Mouse (Mus musculus): Measurements from ENCODE around the gene Perp. TPM values are rescaled to one million over a fixed set of nuclear protein-coding genes. Genes with fewer than 3 reads are reported as not detected.

Perp gene
- polyA plus RNA-seq, 1 experiment from 2014 or later: 42.6 TPM

GRCm38 (mm10) chr10:18834389-18834788 is 10.4 kb upstream of the Perp start:
- Histone ChIP-seq H3K4me2 (ENCODE audit: low read depth, low read length) (no peak overlapping the region), H3K4me1 (ENCODE audit: control insufficient read depth, insufficient read depth, low read length) (no peaks in the 10 kb centered on the region), H3K36me3 (replicated peaks; ENCODE audit: control insufficient read depth, insufficient read depth, low read depth, low read length) (no peaks in the 10 kb centered on the region), H3K9ac (replicated peaks; ENCODE audit: low read length) (no peak overlapping the region), H3K9me3 (replicated peaks; ENCODE audit: control insufficient read depth, low read length) (no peaks in the 10 kb centered on the region), H3K27ac (replicated peaks; ENCODE audit: low read depth, low read length) (no peak overlapping the region), H3K4me3 (ENCODE audit: low read depth, low read length) (no peak overlapping the region), H3K27me3 (ENCODE audit: control insufficient read depth, insufficient read depth, low read length) (no peaks in the 10 kb centered on the region)
- ATAC-seq (replicated peaks; ENCODE audit: insufficient number of reproducible peaks, low FRiP score, low TSS enrichment, low read depth) (no peak), DNase-seq (ENCODE audit: low spot score) (no peak)
- 63% methylated on average over 2 of the region's 2 CpGs for WGBS

GRCm38 (mm10) chr10:18835684-18836479 is 8.9 kb upstream of the Perp start:
- no peak for ATAC-seq (replicated peaks; ENCODE audit: insufficient number of reproducible peaks, low FRiP score, low TSS enrichment, low read depth)

GRCm38 (mm10) chr10:18839530-18839929 is 5.3 kb upstream of the Perp start:
- Histone ChIP-seq H3K4me3 (ENCODE audit: low read depth, low read length) (no peak overlapping the region), H3K4me2 (ENCODE audit: low read depth, low read length) (no peak overlapping the region), H3K27me3 (ENCODE audit: control insufficient read depth, insufficient read depth, low read length) (peaks cover 5% of the 10 kb centered on the region), H3K4me1 (ENCODE audit: control insufficient read depth, insufficient read depth, low read length) (no peaks in the 10 kb centered on the region), H3K36me3 (replicated peaks; ENCODE audit: control insufficient read depth, insufficient read depth, low read depth, low read length) (no peaks in the 10 kb centered on the region), H3K9ac (replicated peaks; ENCODE audit: low read length) (no peak overlapping the region), H3K9me3 (replicated peaks; ENCODE audit: control insufficient read depth, low read length) (no peaks in the 10 kb centered on the region), H3K27ac (replicated peaks; ENCODE audit: low read depth, low read length) (no peak overlapping the region)
- WGBS: 78% methylated on average over 4 of the region's 4 CpGs
- DNase-seq (ENCODE audit: low spot score) (no peak), ATAC-seq (replicated peaks; ENCODE audit: insufficient number of reproducible peaks, low FRiP score, low TSS enrichment, low read depth) (no peak)

More at GRCm38 (mm10) chr10:18835684-18836479, 8.9 kb upstream of the Perp start:
- Histone ChIP-seq H3K4me1 (ENCODE audit: control insufficient read depth, insufficient read depth, low read length) (no peaks in the 10 kb centered on the region), H3K27me3 (ENCODE audit: control insufficient read depth, insufficient read depth, low read length) (no peaks in the 10 kb centered on the region), H3K9ac (replicated peaks; ENCODE audit: low read length) (no peak overlapping the region), H3K4me2 (ENCODE audit: low read depth, low read length) (no peak overlapping the region), H3K4me3 (ENCODE audit: low read depth, low read length) (no peak overlapping the region), H3K9me3 (replicated peaks; ENCODE audit: control insufficient read depth, low read length) (no peaks in the 10 kb centered on the region), H3K27ac (replicated peaks; ENCODE audit: low read depth, low read length) (no peak overlapping the region), H3K36me3 (replicated peaks; ENCODE audit: control insufficient read depth, insufficient read depth, low read depth, low read length) (no peaks in the 10 kb centered on the region)
- DNase-seq (ENCODE audit: low spot score): peak; percentile 59
- 47% methylated on average over 6 of the region's 6 CpGs for WGBS

GRCm38 (mm10) chr10:18840736-18841135 is 4.1 kb upstream of the Perp start:
- Histone ChIP-seq H3K4me1 (ENCODE audit: control insufficient read depth, insufficient read depth, low read length) (no peaks in the 10 kb centered on the region), H3K4me3 (ENCODE audit: low read depth, low read length) (no peak overlapping the region), H3K9me3 (replicated peaks; ENCODE audit: control insufficient read depth, low read length) (no peaks in the 10 kb centered on the region), H3K27me3 (ENCODE audit: control insufficient read depth, insufficient read depth, low read length) (peaks cover 14% of the 10 kb centered on the region), H3K9ac (replicated peaks; ENCODE audit: low read length) (no peak overlapping the region), H3K36me3 (replicated peaks; ENCODE audit: control insufficient read depth, insufficient read depth, low read depth, low read length) (no peaks in the 10 kb centered on the region), H3K4me2 (ENCODE audit: low read depth, low read length) (no peak overlapping the region), H3K27ac (replicated peaks; ENCODE audit: low read depth, low read length) (no peak overlapping the region)
- ATAC-seq (replicated peaks; ENCODE audit: insufficient number of reproducible peaks, low FRiP score, low TSS enrichment, low read depth) (no peak), DNase-seq (ENCODE audit: low spot score) (peak; percentile 17)
- WGBS: 67% methylated on average over 4 of the region's 4 CpGs

- Histone ChIP-seq H3K4me2 (ENCODE audit: low read depth, low read length) (peak overlapping the region; percentile 86), H3K4me1 (ENCODE audit: control insufficient read depth, insufficient read depth, low read length) (no peaks in the 10 kb centered on the region), H3K4me3 (ENCODE audit: low read depth, low read length) (peak overlapping the region; percentile 42), H3K9ac (replicated peaks; ENCODE audit: low read length) (peak overlapping the region; percentile 48), H3K27me3 (ENCODE audit: control insufficient read depth, insufficient read depth, low read length) (peaks cover 14% of the 10 kb centered on the region), H3K27ac (replicated peaks; ENCODE audit: low read depth, low read length) (0 out of 2 replicates have a peak overlapping the region, but pooled peaks have one; percentile 41), H3K36me3 (replicated peaks; ENCODE audit: control insufficient read depth, insufficient read depth, low read depth, low read length) (no peaks in the 10 kb centered on the region), H3K9me3 (replicated peaks; ENCODE audit: control insufficient read depth, low read length) (no peaks in the 10 kb centered on the region)
- ATAC-seq (replicated peaks; ENCODE audit: insufficient number of reproducible peaks, low FRiP score, low TSS enrichment, low read depth) (peak; percentile 39), DNase-seq (ENCODE audit: low spot score) (no peak)
- 4% methylated on average over 18 of the region's 18 CpGs for WGBS
Observed at GRCm38 (mm10) chr10:18845287-18845662, 455 bp downstream of the Perp start.

GRCm38 (mm10) chr10:18845711-18846110 is 891 bp downstream of the Perp start:
- Histone ChIP-seq H3K27me3 (ENCODE audit: control insufficient read depth, insufficient read depth, low read length) (peaks cover 14% of the 10 kb centered on the region), H3K4me1 (ENCODE audit: control insufficient read depth, insufficient read depth, low read length) (no peaks in the 10 kb centered on the region), H3K27ac (replicated peaks; ENCODE audit: low read depth, low read length) (no peak overlapping the region), H3K36me3 (replicated peaks; ENCODE audit: control insufficient read depth, insufficient read depth, low read depth, low read length) (no peaks in the 10 kb centered on the region), H3K4me3 (ENCODE audit: low read depth, low read length) (no peak overlapping the region; the same call in 1 of the 2 replicates), H3K4me2 (ENCODE audit: low read depth, low read length) (no peak overlapping the region; the same call in 1 of the 2 replicates), H3K9ac (replicated peaks; ENCODE audit: low read length) (no peak overlapping the region), H3K9me3 (replicated peaks; ENCODE audit: control insufficient read depth, low read length) (no peaks in the 10 kb centered on the region)
- ATAC-seq (replicated peaks; ENCODE audit: insufficient number of reproducible peaks, low FRiP score, low TSS enrichment, low read depth) (no peak), DNase-seq (ENCODE audit: low spot score) (no peak)
- 51% methylated on average over 4 of the region's 4 CpGs for WGBS

- no peak for ATAC-seq (replicated peaks; ENCODE audit: insufficient number of reproducible peaks, low FRiP score, low TSS enrichment, low read depth)
- Histone ChIP-seq H3K4me2 (ENCODE audit: low read depth, low read length) (no peak overlapping the region), H3K36me3 (replicated peaks; ENCODE audit: control insufficient read depth, insufficient read depth, low read depth, low read length) (no peaks in the 10 kb centered on the region), H3K27me3 (ENCODE audit: control insufficient read depth, insufficient read depth, low read length) (peaks cover 14% of the 10 kb centered on the region), H3K27ac (replicated peaks; ENCODE audit: low read depth, low read length) (no peak overlapping the region), H3K4me3 (ENCODE audit: low read depth, low read length) (no peak overlapping the region; the same call in 1 of the 2 replicates), H3K4me1 (ENCODE audit: control insufficient read depth, insufficient read depth, low read length) (no peaks in the 10 kb centered on the region), H3K9me3 (replicated peaks; ENCODE audit: control insufficient read depth, low read length) (no peaks in the 10 kb centered on the region), H3K9ac (replicated peaks; ENCODE audit: low read length) (no peak overlapping the region)
- DNase-seq (ENCODE audit: low spot score): peak; percentile 25
- WGBS: 68% methylated on average over 8 of the region's 8 CpGs
Observed at GRCm38 (mm10) chr10:18846474-18847264, 1.8 kb downstream of the Perp start.

- no peak overlapping the region for H3K27ac ChIP-seq (replicated peaks; ENCODE audit: low read depth, low read length)
- H3K4me3 ChIP-seq (ENCODE audit: low read depth, low read length): no peak overlapping the region
- no peaks in the 10 kb centered on the region for H3K36me3 ChIP-seq (replicated peaks; ENCODE audit: control insufficient read depth, insufficient read depth, low read depth, low read length)
- peaks cover 2% of the 10 kb centered on the region for H3K27me3 ChIP-seq (ENCODE audit: control insufficient read depth, insufficient read depth, low read length)
- ATAC-seq (replicated peaks; ENCODE audit: insufficient number of reproducible peaks, low FRiP score, low TSS enrichment, low read depth) (no peak), DNase-seq (ENCODE audit: low spot score) (no peak)
- WGBS: 83% methylated on average over 4 of the region's 4 CpGs
- no peak overlapping the region for H3K9ac ChIP-seq (replicated peaks; ENCODE audit: low read length)
- H3K9me3 ChIP-seq (replicated peaks; ENCODE audit: control insufficient read depth, low read length): no peaks in the 10 kb centered on the region
- H3K4me1 ChIP-seq (ENCODE audit: control insufficient read depth, insufficient read depth, low read length): no peaks in the 10 kb centered on the region
- H3K4me2 ChIP-seq (ENCODE audit: low read depth, low read length): no peak overlapping the region
Observed at GRCm38 (mm10) chr10:18850177-18850576, 5.4 kb downstream of the Perp start.

Measured in embryonic facial prominence, embryonic 11.5 days (tissue).